Mouse (Mus musculus): ENCODE measurements around the gene Rbm4. TPM values are rescaled to one million over a fixed set of nuclear protein-coding genes. Genes with fewer than 3 reads are reported as not detected.
"Not testable (repeated sequence)": the region's sequence is repeated elsewhere in the genome, so short reads cannot be mapped to it uniquely, and the experiment has no call there.

Gene Rbm4
- polyA plus RNA-seq, 1 experiment from 2014 or later = 103 TPM

DNA sequence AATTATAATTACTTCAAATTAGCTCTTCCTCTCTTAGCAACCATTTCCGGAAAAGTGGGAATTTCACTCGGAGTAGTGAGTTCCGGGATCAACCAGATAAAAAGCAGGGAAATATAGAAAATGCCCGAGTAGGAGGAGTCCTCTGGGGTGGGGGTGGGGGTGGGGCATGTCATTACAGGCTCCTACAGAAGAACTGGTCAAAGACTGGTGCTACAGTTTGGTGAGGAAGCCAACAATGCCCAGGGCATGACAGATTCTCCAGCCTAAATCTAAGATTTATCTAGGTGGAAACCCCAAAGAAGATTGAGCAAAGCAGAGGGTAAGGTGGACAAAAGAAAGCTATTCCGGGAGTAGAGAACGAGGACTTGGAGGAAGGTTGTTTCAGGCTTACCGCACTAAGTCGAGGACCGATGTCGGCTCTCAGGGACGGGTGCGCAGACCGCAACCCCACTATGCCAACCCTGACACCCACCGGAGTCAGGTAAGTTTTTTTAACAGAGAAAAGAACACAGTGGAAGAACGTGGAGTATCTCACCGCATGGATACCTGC, 345 bp downstream of the Rbm4 start:
- Histone ChIP-seq H3K36me3 (ENCODE audit: poor library complexity, severe bottlenecking) (peaks cover 38% of the 10 kb centered on the region), H3K9me3 (replicated peaks) (no peaks in the 10 kb centered on the region), H3K27me3 (no peaks in the 10 kb centered on the region), H3K9ac (peak overlapping the region; percentile 76), H3K27ac (peak overlapping the region; percentile 82), H3K4me3 (peak overlapping the region; percentile 70), H3K4me1 (peaks cover 51% of the 10 kb centered on the region), H3K4me2 (peak overlapping the region; percentile 80)
- WGBS = 2% methylated on average over 16 of the region's 16 CpGs
- ATAC-seq = peak; percentile 48

DNA sequence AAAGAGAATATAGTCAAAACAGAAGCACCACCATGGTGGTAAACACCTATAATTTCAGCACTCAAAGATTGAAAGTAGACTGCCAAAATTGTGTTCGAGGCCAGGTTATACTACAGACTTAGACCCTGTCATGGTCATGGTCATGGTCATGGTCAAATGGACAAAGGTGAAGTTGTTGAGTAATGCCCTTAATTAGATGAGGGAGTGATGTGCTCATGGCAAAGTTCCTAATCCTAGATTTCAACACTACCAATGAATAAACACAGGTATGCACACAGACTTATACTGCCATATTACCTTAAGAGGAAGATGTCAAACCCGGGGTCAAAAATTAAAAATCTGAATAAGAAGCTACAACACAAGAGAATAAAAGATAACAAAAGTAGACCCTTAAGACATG, 7.4 kb downstream of the Rbm4 start:
- H3K4me1 ChIP-seq = peaks cover 51% of the 10 kb centered on the region
- H3K36me3 ChIP-seq (ENCODE audit: poor library complexity, severe bottlenecking) = peaks cover 84% of the 10 kb centered on the region
- no peak overlapping the region for H3K9ac ChIP-seq

DNA sequence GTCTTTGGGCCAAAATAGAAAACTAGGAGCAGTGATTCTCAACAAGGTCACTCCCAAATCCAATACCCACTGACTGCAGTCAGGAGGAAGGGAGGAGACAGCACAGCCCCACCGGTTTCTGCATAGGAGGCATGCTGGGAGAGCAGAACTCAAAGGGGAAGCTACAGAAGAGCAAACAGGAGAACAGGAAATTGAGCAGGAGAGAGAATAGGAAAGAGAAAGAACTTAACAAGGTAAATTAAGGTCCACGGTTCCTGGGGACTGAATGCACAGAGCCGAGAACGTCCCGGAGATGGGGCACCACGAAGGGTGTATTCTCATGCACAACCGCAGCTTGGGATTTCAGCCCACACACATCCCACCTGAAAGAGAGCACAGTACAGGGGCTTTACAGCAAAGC, 8.5 kb downstream of the Rbm4 start:
- WGBS = 90% methylated on average over 7 of the region's 7 CpGs
- no peak overlapping the region for H3K27ac ChIP-seq
- peaks cover 80% of the 10 kb centered on the region for H3K36me3 ChIP-seq (ENCODE audit: poor library complexity, severe bottlenecking)
- no peaks in the 10 kb centered on the region for H3K27me3 ChIP-seq
- no peak for ATAC-seq
- peaks cover 40% of the 10 kb centered on the region for H3K4me1 ChIP-seq
- no peaks in the 10 kb centered on the region for H3K9me3 ChIP-seq (replicated peaks)
- no peak overlapping the region for H3K4me2 ChIP-seq
- no peak overlapping the region for H3K4me3 ChIP-seq
- no peak overlapping the region for H3K9ac ChIP-seq

More for the DNA sequence above, 7.4 kb downstream of the Rbm4 start:
- 98% methylated on average over 2 of the region's 2 CpGs for WGBS
- H3K9me3 ChIP-seq (replicated peaks) = no peaks in the 10 kb centered on the region
- H3K27me3 ChIP-seq = no peaks in the 10 kb centered on the region
- ATAC-seq = no peak
- no peak overlapping the region for H3K4me2 ChIP-seq
- H3K27ac ChIP-seq = no peak overlapping the region
- H3K4me3 ChIP-seq = no peak overlapping the region

DNA sequence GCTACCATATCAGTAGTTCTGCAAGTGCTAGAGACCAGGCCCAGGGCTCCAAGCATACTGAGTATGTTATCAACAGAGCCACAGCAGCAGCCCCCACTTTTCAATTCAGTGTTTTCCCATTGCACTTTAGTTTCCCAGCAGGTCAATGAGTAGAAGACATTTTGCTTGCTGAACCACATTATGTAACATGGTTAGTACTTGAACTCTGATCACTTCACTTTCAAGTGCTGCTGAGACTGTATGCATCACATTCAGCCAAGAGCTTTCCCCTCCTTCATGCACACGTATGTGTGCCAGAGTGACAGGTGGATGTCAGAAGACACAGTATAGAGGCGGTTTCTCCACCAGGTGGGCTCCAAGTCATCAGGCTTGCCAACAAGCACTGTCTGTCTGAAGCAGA, 10.8 kb downstream of the Rbm4 start:
- H3K36me3 ChIP-seq (ENCODE audit: poor library complexity, severe bottlenecking) = peaks cover 71% of the 10 kb centered on the region
- no peaks in the 10 kb centered on the region for H3K27me3 ChIP-seq
- H3K4me1 ChIP-seq = peaks cover 19% of the 10 kb centered on the region
- no peak overlapping the region for H3K4me3 ChIP-seq
- H3K9ac ChIP-seq = no peak overlapping the region
- H3K4me2 ChIP-seq = no peak overlapping the region
- 93% methylated on average over 2 of the region's 2 CpGs for WGBS
- H3K9me3 ChIP-seq (replicated peaks) = no peaks in the 10 kb centered on the region
- ATAC-seq = no peak
- H3K27ac ChIP-seq = no peak overlapping the region

DNA sequence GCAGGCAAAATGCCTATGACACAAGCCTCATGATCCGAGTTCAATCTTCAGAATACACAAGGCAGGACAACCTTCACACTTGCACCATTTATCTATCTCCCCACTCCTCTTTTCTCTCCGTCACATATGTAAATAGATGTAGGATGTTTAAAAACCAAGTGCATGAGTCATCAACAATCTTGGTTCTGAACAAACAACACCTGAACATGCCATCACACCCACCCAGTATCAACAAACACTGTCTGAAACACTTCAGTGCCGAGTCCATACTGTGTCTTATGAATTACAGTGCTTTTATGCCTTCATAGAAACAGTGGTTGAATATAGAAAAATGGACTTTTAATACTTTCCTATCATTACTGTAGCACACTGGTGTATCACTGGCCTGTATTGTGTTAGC, 20.9 kb downstream of the Rbm4 start:
- no peak for ATAC-seq
- Histone ChIP-seq H3K4me3 (no peak overlapping the region), H3K27me3 (no peaks in the 10 kb centered on the region), H3K4me1 (no peaks in the 10 kb centered on the region), H3K36me3 (ENCODE audit: poor library complexity, severe bottlenecking) (peaks cover 88% of the 10 kb centered on the region), H3K9me3 (replicated peaks) (no peaks in the 10 kb centered on the region), H3K27ac (no peak overlapping the region), H3K9ac (no peak overlapping the region), H3K4me2 (no peak overlapping the region)
- 88% methylated on average over 3 of the region's 3 CpGs for WGBS

DNA sequence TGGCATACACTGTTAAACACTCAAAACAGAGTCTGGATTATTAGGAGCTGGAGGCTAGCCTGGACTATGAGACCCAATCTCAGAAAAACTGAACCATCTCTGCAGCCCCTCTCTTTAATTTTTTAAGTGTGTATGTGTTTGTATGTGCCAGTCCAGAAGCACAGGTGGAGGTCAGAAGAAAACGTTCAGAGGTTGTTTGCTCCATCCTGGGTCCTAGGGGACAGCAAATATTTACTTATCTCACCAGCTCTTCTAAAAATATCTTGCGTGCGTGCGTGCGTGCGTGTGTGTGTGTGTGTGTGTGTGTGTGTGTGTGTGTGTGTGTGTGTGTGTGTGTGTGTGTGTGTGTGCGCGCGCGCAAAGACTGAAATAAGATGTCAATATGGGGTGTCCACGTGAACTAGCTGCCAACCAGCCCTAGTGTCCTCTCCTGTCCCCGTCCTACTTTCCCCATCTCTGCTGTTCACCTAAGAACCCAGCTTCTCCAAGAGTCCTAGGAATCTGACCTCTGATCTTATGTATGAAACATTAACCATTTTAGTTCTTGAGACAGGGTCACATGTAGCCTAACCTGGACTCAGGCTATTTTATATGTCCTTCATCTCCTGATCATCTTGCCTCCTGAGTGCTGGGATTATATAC, 26.1 kb downstream of the Rbm4 start:
- no peaks in the 10 kb centered on the region for H3K9me3 ChIP-seq (replicated peaks)
- no peak for ATAC-seq
- peaks cover 85% of the 10 kb centered on the region for H3K36me3 ChIP-seq (ENCODE audit: poor library complexity, severe bottlenecking)
- 96% methylated on average over 8 of the region's 12 CpGs for WGBS
- no peak overlapping the region for H3K4me3 ChIP-seq
- no peak overlapping the region for H3K9ac ChIP-seq
- H3K4me1 ChIP-seq = peaks cover 16% of the 10 kb centered on the region
- H3K27me3 ChIP-seq = no peaks in the 10 kb centered on the region
- no peak overlapping the region for H3K4me2 ChIP-seq
- H3K27ac ChIP-seq = no peak overlapping the region

DNA sequence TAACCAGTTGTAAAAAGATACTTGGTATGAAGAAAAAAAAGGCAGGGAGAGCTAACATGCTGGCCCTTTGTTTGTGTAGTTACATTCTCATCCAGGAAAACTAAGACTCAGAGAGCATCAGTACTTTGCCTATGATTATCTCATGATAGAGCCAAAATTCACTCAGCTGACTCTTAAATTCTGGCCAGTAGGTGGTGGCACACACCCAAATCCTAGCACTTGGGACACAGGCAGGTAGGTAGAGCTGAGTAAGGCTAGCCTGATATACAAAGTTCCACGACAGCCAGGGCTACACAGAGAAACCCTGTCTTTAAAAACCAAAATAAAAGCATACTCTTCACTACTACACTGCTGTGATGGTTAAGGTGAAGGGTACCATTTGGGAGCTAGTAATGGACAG, 30.8 kb downstream of the Rbm4 start:
- Histone ChIP-seq H3K9ac (no peak overlapping the region), H3K27ac (no peak overlapping the region), H3K27me3 (no peaks in the 10 kb centered on the region), H3K4me2 (0 out of 2 replicates have a peak overlapping the region, but pooled peaks have one; percentile 2), H3K4me3 (no peak overlapping the region), H3K4me1 (peaks cover 60% of the 10 kb centered on the region), H3K36me3 (ENCODE audit: poor library complexity, severe bottlenecking) (peaks cover 77% of the 10 kb centered on the region), H3K9me3 (replicated peaks) (no peaks in the 10 kb centered on the region)
- ATAC-seq = no peak
- 73% methylated on average over 1 of the region's 1 CpGs for WGBS

DNA sequence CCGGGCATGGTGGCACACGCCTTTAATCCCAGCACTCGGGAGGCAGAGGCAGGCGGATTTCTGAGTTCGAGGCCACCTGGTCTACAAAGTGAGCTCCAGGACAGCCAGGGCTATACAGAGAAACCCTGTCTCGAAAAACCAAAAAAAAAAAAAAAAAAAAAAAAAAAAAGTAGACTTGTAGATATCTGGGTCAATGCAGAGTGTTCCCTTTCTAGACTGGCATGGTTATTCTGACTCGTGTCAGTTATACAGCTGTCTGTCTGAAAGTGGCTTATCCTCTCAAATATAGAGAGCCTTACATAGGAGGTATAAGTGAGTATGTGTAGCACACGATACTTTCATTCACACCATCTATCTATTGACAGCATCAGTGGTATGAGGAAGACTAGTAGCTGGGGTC, 33.2 kb downstream of the Rbm4 start:
- peaks cover 59% of the 10 kb centered on the region for H3K36me3 ChIP-seq (ENCODE audit: poor library complexity, severe bottlenecking)
- H3K9me3 ChIP-seq (replicated peaks); H3K27ac ChIP-seq; ATAC-seq; H3K27me3 ChIP-seq; H3K4me3 ChIP-seq; H3K9ac ChIP-seq: not testable (repeated sequence)
- 87% methylated on average over 8 of the region's 8 CpGs for WGBS
- peak overlapping the region; percentile 12 for H3K4me2 ChIP-seq
- peaks cover 65% of the 10 kb centered on the region for H3K4me1 ChIP-seq

DNA sequence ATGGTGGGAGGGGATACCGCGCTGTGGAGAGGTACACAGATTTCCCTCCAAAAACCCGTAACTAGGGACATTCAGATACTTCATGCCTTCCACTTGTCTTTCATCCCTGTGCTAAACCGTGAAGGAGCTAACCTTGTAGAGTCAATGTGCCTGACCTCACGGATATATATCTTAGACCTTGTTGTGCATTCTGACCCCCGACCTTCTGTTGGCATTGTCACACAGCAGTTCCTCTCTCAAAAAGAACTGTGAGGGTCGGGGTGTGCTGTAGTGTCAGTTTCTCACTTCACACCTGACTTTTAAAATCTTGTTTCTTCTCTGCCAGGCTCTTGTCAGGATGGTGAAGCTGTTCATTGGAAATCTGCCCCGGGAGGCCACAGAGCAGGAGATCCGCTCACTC, 36.8 kb downstream of the Rbm4 start:
- peak overlapping the region; percentile 98 for H3K27ac ChIP-seq
- ATAC-seq = no peak
- H3K9me3 ChIP-seq (replicated peaks) = no peaks in the 10 kb centered on the region
- H3K9ac ChIP-seq = peak overlapping the region; percentile 89
- H3K4me3 ChIP-seq = peak overlapping the region; percentile 75
- H3K36me3 ChIP-seq (ENCODE audit: poor library complexity, severe bottlenecking) = peaks cover 43% of the 10 kb centered on the region
- 10% methylated on average over 9 of the region's 9 CpGs for WGBS
- H3K4me2 ChIP-seq = peak overlapping the region; percentile 74
- H3K27me3 ChIP-seq = no peaks in the 10 kb centered on the region
- peaks cover 42% of the 10 kb centered on the region for H3K4me1 ChIP-seq

DNA sequence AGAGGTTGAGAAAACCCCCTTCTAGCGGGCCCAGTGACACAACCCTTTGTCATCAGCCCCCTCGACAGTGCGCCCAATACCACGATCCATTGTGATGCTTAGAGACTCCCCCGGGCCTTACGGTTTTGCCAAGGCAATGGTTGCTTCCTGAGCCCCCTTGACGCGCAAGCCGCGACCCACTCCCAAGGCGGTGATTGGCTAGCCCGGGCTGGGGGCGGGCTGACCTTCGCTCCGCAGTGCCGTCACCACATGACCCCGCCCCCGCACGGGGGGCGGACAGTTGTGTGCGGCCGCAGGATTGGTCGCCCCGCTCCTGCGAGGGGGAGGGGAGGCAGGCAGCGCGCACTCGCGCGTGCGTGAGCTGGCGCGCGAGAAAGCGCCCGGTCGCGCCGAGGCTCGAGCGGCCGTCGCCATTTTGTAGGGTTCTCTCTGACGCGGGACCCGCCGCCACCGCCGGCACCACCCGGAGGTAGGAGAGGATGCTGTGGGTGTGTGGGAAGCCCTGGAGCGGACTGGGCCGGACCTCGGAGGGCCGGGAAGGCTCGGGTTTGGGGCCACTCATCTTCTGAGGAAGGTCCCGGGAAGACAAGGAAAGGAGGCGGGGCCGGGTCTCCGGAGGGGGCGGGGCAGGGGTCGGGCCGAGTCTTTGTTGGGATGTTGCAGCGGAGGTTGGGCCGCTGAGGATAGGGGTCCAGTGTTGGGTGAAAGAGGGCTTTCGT, 37.3 kb downstream of the Rbm4 start, which contains the start of gene Rbm4b:
TSS of gene Rbm4b (plus strand) at position 305 of the 719 bp plus-strand sequence.
- Histone ChIP-seq H3K4me3 (peak within 1 kb of the TSS; percentile 75), H3K9me3 (replicated peaks) (no peaks in the 10 kb centered on the region)
- under 1% methylated on average over 64 of the region's 65 CpGs for WGBS

DNA sequence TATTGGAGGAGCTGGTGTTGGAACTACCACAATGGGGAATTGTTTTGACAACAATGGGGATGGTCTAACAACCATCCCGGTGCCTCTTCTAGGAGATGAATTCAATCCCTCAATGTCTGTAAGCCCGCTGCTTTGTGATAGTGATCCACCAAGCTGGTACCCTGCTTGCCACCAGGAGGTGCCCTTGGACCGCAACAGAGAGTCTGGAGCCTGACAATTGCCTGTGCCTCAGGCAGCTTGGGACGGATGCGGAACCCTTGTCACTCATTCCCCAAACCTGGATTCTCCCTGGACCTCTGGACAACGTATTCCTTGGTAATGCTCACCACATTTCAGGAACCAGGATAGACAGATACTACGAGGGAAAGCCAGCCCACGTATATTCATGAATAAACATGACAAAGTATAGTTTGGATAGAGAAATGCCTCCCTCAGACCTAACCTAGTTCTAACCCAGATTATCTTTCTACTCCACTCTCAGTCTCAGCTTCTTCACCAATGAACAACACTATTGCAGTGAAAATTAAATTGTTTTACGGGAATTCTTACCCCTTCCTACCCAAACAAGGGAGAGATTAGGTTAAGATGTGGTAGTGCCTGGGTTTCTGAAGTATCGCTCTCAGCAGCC, 38.0 kb downstream of the Rbm4 start:
- H3K36me3 ChIP-seq (ENCODE audit: poor library complexity, severe bottlenecking) = peaks cover 43% of the 10 kb centered on the region
- H3K4me3 ChIP-seq = peak overlapping the region; percentile 75
- peak; percentile 78 for ATAC-seq
- H3K4me2 ChIP-seq = peak overlapping the region; percentile 74
- H3K9me3 ChIP-seq (replicated peaks) = no peaks in the 10 kb centered on the region
- peak overlapping the region; percentile 89 for H3K9ac ChIP-seq
- H3K27ac ChIP-seq = peak overlapping the region; percentile 98
- peaks cover 30% of the 10 kb centered on the region for H3K4me1 ChIP-seq
- H3K27me3 ChIP-seq = no peaks in the 10 kb centered on the region
- under 1% methylated on average over 10 of the region's 10 CpGs for WGBS

More for the DNA sequence above, 37.3 kb downstream of the Rbm4 start, which contains the start of gene Rbm4b:
- Histone ChIP-seq H3K36me3 (ENCODE audit: poor library complexity, severe bottlenecking) (peaks cover 43% of the 10 kb centered on the region), H3K4me1 (peaks cover 37% of the 10 kb centered on the region), H3K4me2 (peak within 1 kb of the TSS; percentile 74), H3K27ac (peak within 1 kb of the TSS; percentile 98), H3K27me3 (no peaks in the 10 kb centered on the region), H3K9ac (peak within 1 kb of the TSS; percentile 89)
- peak; percentile 94 for ATAC-seq

DNA sequence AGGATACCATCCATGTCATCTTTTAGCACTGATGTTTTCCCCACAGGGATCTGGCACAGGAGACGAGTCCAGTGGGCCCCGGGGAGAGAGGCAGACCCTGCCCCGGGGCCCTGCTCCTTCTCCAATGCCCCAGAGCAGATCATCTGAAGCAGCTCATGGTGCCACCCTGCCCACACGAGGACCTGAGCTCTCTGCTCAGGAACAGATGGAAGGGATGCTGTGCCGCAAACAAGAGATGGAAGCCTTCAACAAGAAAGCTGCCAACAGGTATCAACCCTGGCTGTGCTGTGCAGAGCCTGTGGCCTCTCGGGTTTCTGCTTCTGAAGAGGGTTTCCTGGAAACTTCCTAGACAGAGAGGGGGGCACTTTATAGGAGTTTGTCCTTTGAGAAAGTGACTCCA, 43.7 kb downstream of the Rbm4 start:
- no peak overlapping the region for H3K4me2 ChIP-seq
- no peak overlapping the region for H3K4me3 ChIP-seq
- peaks cover 80% of the 10 kb centered on the region for H3K36me3 ChIP-seq (ENCODE audit: poor library complexity, severe bottlenecking)
- H3K27me3 ChIP-seq = no peaks in the 10 kb centered on the region
- ATAC-seq = no peak
- H3K4me1 ChIP-seq = no peaks in the 10 kb centered on the region
- 87% methylated on average over 6 of the region's 6 CpGs for whole genome bisulfite sequencing
- H3K9me3 ChIP-seq (replicated peaks) = no peaks in the 10 kb centered on the region
- no peak overlapping the region for H3K27ac ChIP-seq
- no peak overlapping the region for H3K9ac ChIP-seq

Data from forebrain, embryonic 13.5 days (tissue).